Mouse (Mus musculus) thymus, adult 2 months (tissue): ENCODE measurements around the gene D430041D05Rik. TPM values are rescaled to one million over a fixed set of nuclear protein-coding genes. Genes with fewer than 3 reads are reported as not detected.

Experiments used
- DNase-seq: peaks from one replicate; pipeline ENCODE4 v3.0.0; 2021
- H3K27ac ChIP-seq: fragments of 200-500 bp; 2 replicates; pipeline ENCODE4 v1.5.1; 2012; ENCODE audit warnings: low read length, control low read depth; ENCODE audit not compliant: control insufficient read depth, insufficient read depth
- H3K27me3 ChIP-seq: fragments of 200-500 bp; 2 replicates; pipeline ENCODE4 v1.6.1; 2012; ENCODE audit warnings: mild to moderate bottlenecking, low read length, moderate library complexity, mixed read lengths; ENCODE audit not compliant: control insufficient read depth, insufficient read depth
- H3K36me3 ChIP-seq: fragments of 200-500 bp; 2 replicates; pipeline ENCODE4 v1.6.1; 2012; ENCODE audit warnings: mild to moderate bottlenecking, low read length, moderate library complexity; ENCODE audit not compliant: control insufficient read depth, insufficient read depth
- H3K4me1 ChIP-seq: fragments of 200-500 bp; replicated peaks from 2 replicates; pipeline ENCODE4 v1.6.1; 2012; ENCODE audit warnings: low read length; ENCODE audit not compliant: control insufficient read depth, insufficient read depth
- H3K4me3 ChIP-seq: fragments of 200-500 bp; 2 replicates; pipeline ENCODE4 v1.5.1; 2012; ENCODE audit warnings: mild to moderate bottlenecking, low read length, control low read depth, moderate library complexity; ENCODE audit not compliant: control insufficient read depth, insufficient read depth
- CTCF ChIP-seq: fragments of 200-500 bp; IDR thresholded peaks from 2 replicates; pipeline ENCODE4 v1.5.1; 2012; ENCODE audit warnings: mild to moderate bottlenecking, control low read depth, low read length, moderate library complexity, borderline replicate concordance; ENCODE audit not compliant: control insufficient read depth, poor library complexity, insufficient read depth; ENCODE audit errors: extremely low read depth
- POLR2A ChIP-seq: fragments of 200-500 bp; IDR thresholded peaks from 2 replicates; pipeline ENCODE4 v1.6.1; 2012; ENCODE audit warnings: mild to moderate bottlenecking, low read length, control low read depth, moderate library complexity; ENCODE audit not compliant: control insufficient read depth, poor library complexity, insufficient read depth; ENCODE audit errors: extremely low read depth
- WGBS: fragments of 180-500 bp; shearing (Covaris S2); methylation state at CpG from one replicate; pipeline ENCODE4 v1.1.7; 2018; 5-methylcytosine and 5-hydroxymethylcytosine counted together
- polyA plus RNA-seq: library from polyadenylated mRNA; depleted of rRNA; stranded (reverse); fragments of >200 nt; gene quantifications from 2 replicates; pipeline ENCODE4 v1.2.3, GENCODE M21; 2012

Gene D430041D05Rik
- polyA plus RNA-seq, 1 experiment = 3.0 TPM

GRCm38 (mm10) chr2:104251647-104252046 lies 159.2 kb downstream of the D430041D05Rik start:
- DNase-seq = no peak
- H3K4me3 ChIP-seq = no peak overlapping the region
- WGBS = 54% methylated on average over 4 of the region's 4 CpGs
- H3K27ac ChIP-seq = no peak overlapping the region
- H3K4me1 ChIP-seq = no peaks in the 10 kb centered on the region
- H3K36me3 ChIP-seq = no peaks in the 10 kb centered on the region
- H3K27me3 ChIP-seq = no peaks in the 10 kb centered on the region
- TF ChIP-seq POLR2A = no peak
- no peak for TF ChIP-seq CTCF

GRCm38 (mm10) chr2:104249856-104250255 lies 161.0 kb downstream of the D430041D05Rik start:
- 77% methylated on average over 2 of the region's 2 CpGs for WGBS
- Histone ChIP-seq H3K4me3 (no peak overlapping the region), H3K4me1 (no peaks in the 10 kb centered on the region), H3K27ac (no peak overlapping the region), H3K27me3 (no peaks in the 10 kb centered on the region), H3K36me3 (no peaks in the 10 kb centered on the region)
- no peak for DNase-seq
- TF ChIP-seq POLR2A (no peak), CTCF (no peak)

GRCm38 (mm10) chr2:104246851-104247250 lies 164.0 kb downstream of the D430041D05Rik start:
- no peak for TF ChIP-seq CTCF
- no peak for TF ChIP-seq POLR2A
- Histone ChIP-seq H3K4me1 (no peaks in the 10 kb centered on the region), H3K27me3 (no peaks in the 10 kb centered on the region), H3K36me3 (no peaks in the 10 kb centered on the region), H3K27ac (no peak overlapping the region), H3K4me3 (no peak overlapping the region)
- WGBS = 96% methylated on average over 4 of the region's 4 CpGs
- DNase-seq = no peak

- DNase-seq = no peak
- no peak overlapping the region for H3K4me3 ChIP-seq
- H3K4me1 ChIP-seq = no peaks in the 10 kb centered on the region
- no peaks in the 10 kb centered on the region for H3K36me3 ChIP-seq
- TF ChIP-seq POLR2A = no peak
- no peak for TF ChIP-seq CTCF
- H3K27ac ChIP-seq = no peak overlapping the region
- H3K27me3 ChIP-seq = no peaks in the 10 kb centered on the region
- 92% methylated on average over 5 of the region's 5 CpGs for WGBS
These were observed 168.8 kb downstream of the D430041D05Rik start for GRCm38 (mm10) chr2:104242055-104242454.

- no peak for DNase-seq
- 61% methylated on average over 4 of the region's 4 CpGs for WGBS
- Histone ChIP-seq H3K36me3 (no peaks in the 10 kb centered on the region), H3K4me3 (no peak overlapping the region), H3K27ac (no peak overlapping the region), H3K27me3 (no peaks in the 10 kb centered on the region), H3K4me1 (no peaks in the 10 kb centered on the region)
- TF ChIP-seq CTCF = no peak
- no peak for TF ChIP-seq POLR2A
These were observed 173.7 kb downstream of the D430041D05Rik start for GRCm38 (mm10) chr2:104237141-104237540.

GRCm38 (mm10) chr2:104230444-104230843 lies 180.4 kb downstream of the D430041D05Rik start:
- no peaks in the 10 kb centered on the region for H3K27me3 ChIP-seq
- H3K27ac ChIP-seq = no peak overlapping the region
- no peak overlapping the region for H3K4me3 ChIP-seq
- DNase-seq = no peak
- no peak for TF ChIP-seq POLR2A
- TF ChIP-seq CTCF = no peak
- no peaks in the 10 kb centered on the region for H3K4me1 ChIP-seq
- H3K36me3 ChIP-seq = no peaks in the 10 kb centered on the region
- WGBS = 69% methylated on average over 2 of the region's 2 CpGs

- DNase-seq = no peak
- Histone ChIP-seq H3K4me1 (no peaks in the 10 kb centered on the region), H3K27me3 (no peaks in the 10 kb centered on the region), H3K36me3 (no peaks in the 10 kb centered on the region), H3K4me3 (no peak overlapping the region), H3K27ac (no peak overlapping the region)
- TF ChIP-seq POLR2A (no peak), CTCF (no peak)
- 86% methylated on average over 4 of the region's 4 CpGs for WGBS
These were observed 184.8 kb downstream of the D430041D05Rik start for GRCm38 (mm10) chr2:104226057-104226456.
